Mouse (Mus musculus) kidney, adult 2 months (tissue): Measurements from ENCODE around the gene Prdx6. TPM values are rescaled to one million over a fixed set of nuclear protein-coding genes. Genes with fewer than 3 reads are reported as not detected.
A peak's percentile ranks its signal among the peaks of the same experiment; 100 is the strongest.

Experiments
- DNase-seq: peaks from one replicate; pipeline ENCODE4 v3.0.0; 2021
- H3K27ac ChIP-seq: fragments of 200-500 bp; 2 replicates; pipeline ENCODE4 v1.5.1; 2012; ENCODE audit warnings: low read depth, low read length, control low read depth, inconsistent platforms; ENCODE audit not compliant: insufficient read depth
- H3K27me3 ChIP-seq: fragments of 200-500 bp; replicated peaks from 2 replicates; pipeline ENCODE4 v1.6.1; 2012; ENCODE audit warnings: mild to moderate bottlenecking, moderate library complexity, low read length, inconsistent platforms; ENCODE audit not compliant: control insufficient read depth, insufficient read depth
- H3K36me3 ChIP-seq: fragments of 200-500 bp; 2 replicates; pipeline ENCODE4 v1.6.1; 2012; ENCODE audit warnings: mild to moderate bottlenecking, moderate library complexity, low read length, inconsistent platforms; ENCODE audit not compliant: control insufficient read depth, insufficient read depth
- H3K4me1 ChIP-seq: fragments of 200-500 bp; 2 replicates; pipeline ENCODE4 v1.6.1; 2011; ENCODE audit warnings: low read length; ENCODE audit not compliant: control insufficient read depth, insufficient read depth
- H3K4me3 ChIP-seq: fragments of 200-500 bp; 2 replicates; pipeline ENCODE4 v1.5.1; 2011; ENCODE audit warnings: mild to moderate bottlenecking, low read depth, low read length, control low read depth; ENCODE audit not compliant: insufficient read depth
- CTCF ChIP-seq: fragments of 200-500 bp; conservative IDR thresholded peaks from 2 replicates; pipeline ENCODE4 v1.5.1; 2011; ENCODE audit warnings: low read depth, mild to moderate bottlenecking, control low read depth, low read length, moderate library complexity, mixed read lengths; ENCODE audit not compliant: insufficient read depth, insufficient read length
- POLR2A ChIP-seq: fragments of 200-500 bp; IDR thresholded peaks from one replicate; pipeline ENCODE4 v1.6.1; 2011; ENCODE audit warnings: low read depth, low read length, control low read depth
- WGBS: fragments of 180-500 bp; shearing (Covaris S2); methylation state at CpG from one replicate; pipeline ENCODE4 v1.1.7; 2018; 5-methylcytosine and 5-hydroxymethylcytosine counted together
- polyA plus RNA-seq: library from polyadenylated mRNA; depleted of rRNA; stranded (reverse); fragments of >200 nt; gene quantifications from 2 replicates; pipeline ENCODE4 v1.2.3, GENCODE M21; 2012

The Prdx6 gene
- polyA plus RNA-seq, 1 experiment, result 186 TPM

- H3K4me1 ChIP-seq, result no peaks in the 10 kb centered on the region
- no peak overlapping the region for H3K27ac ChIP-seq
- H3K27me3 ChIP-seq, result no peaks in the 10 kb centered on the region
- DNase-seq, result no peak
- 85% methylated on average over 5 of the region's 6 CpGs for WGBS
- no peaks in the 10 kb centered on the region for H3K36me3 ChIP-seq
- no peak for TF ChIP-seq CTCF
- TF ChIP-seq POLR2A, result no peak
- no peak overlapping the region for H3K4me3 ChIP-seq
Measured at GRCm38 (mm10) chr1:161259142-161259541, 8.1 kb upstream of the Prdx6 start.

GRCm38 (mm10) chr1:161258331-161258730 is 7.3 kb upstream of the Prdx6 start:
- Histone ChIP-seq H3K4me3 (no peak overlapping the region), H3K36me3 (no peaks in the 10 kb centered on the region), H3K27ac (no peak overlapping the region), H3K27me3 (no peaks in the 10 kb centered on the region), H3K4me1 (no peaks in the 10 kb centered on the region)
- WGBS, result 98% methylated on average over 2 of the region's 2 CpGs
- no peak for TF ChIP-seq CTCF
- no peak for TF ChIP-seq POLR2A
- no peak for DNase-seq

- no peaks in the 10 kb centered on the region for H3K36me3 ChIP-seq
- no peak for DNase-seq
- TF ChIP-seq CTCF (no peak), POLR2A (no peak)
- WGBS, result 86% methylated on average over 7 of the region's 7 CpGs
- no peak overlapping the region for H3K27ac ChIP-seq
- no peak overlapping the region for H3K4me3 ChIP-seq
- H3K27me3 ChIP-seq, result no peaks in the 10 kb centered on the region
- no peaks in the 10 kb centered on the region for H3K4me1 ChIP-seq
Measured at GRCm38 (mm10) chr1:161256918-161257317, 5.9 kb upstream of the Prdx6 start.

- TF ChIP-seq CTCF (no peak), POLR2A (no peak)
- Histone ChIP-seq H3K27ac (no peak overlapping the region), H3K4me3 (no peak overlapping the region), H3K27me3 (no peaks in the 10 kb centered on the region), H3K4me1 (peaks cover 8% of the 10 kb centered on the region), H3K36me3 (no peaks in the 10 kb centered on the region)
- no peak for DNase-seq
- WGBS, result 90% methylated on average over 1 of the region's 1 CpGs
Measured at GRCm38 (mm10) chr1:161254361-161254760, 3.3 kb upstream of the Prdx6 start.

- Histone ChIP-seq H3K36me3 (no peaks in the 10 kb centered on the region), H3K27me3 (no peaks in the 10 kb centered on the region), H3K4me3 (no peak overlapping the region), H3K4me1 (peaks cover 16% of the 10 kb centered on the region), H3K27ac (no peak overlapping the region)
- TF ChIP-seq CTCF, result no peak
- no peak for TF ChIP-seq POLR2A
- DNase-seq, result no peak
- WGBS, result 90% methylated on average over 3 of the region's 3 CpGs
Measured at GRCm38 (mm10) chr1:161252901-161253300, 1.9 kb upstream of the Prdx6 start.

- no peaks in the 10 kb centered on the region for H3K36me3 ChIP-seq
- no peaks in the 10 kb centered on the region for H3K27me3 ChIP-seq
- no peak overlapping the region for H3K27ac ChIP-seq
- 91% methylated on average over 9 of the region's 9 CpGs for WGBS
- no peak for DNase-seq
- TF ChIP-seq CTCF (no peak), POLR2A (no peak)
- no peak overlapping the region for H3K4me3 ChIP-seq
- peaks cover 20% of the 10 kb centered on the region for H3K4me1 ChIP-seq
Measured at GRCm38 (mm10) chr1:161252365-161252764, 1.3 kb upstream of the Prdx6 start.

GRCm38 (mm10) chr1:161251417-161252265 is 622 bp upstream of the Prdx6 start:
- no peaks in the 10 kb centered on the region for H3K27me3 ChIP-seq
- H3K4me3 ChIP-seq, result peak overlapping the region; percentile 16; the same call in 1 of the 2 replicates
- H3K4me1 ChIP-seq, result peaks cover 23% of the 10 kb centered on the region
- no peak for TF ChIP-seq CTCF
- TF ChIP-seq POLR2A, result no peak
- DNase-seq, result no peak
- WGBS, result 69% methylated on average over 9 of the region's 9 CpGs
- H3K27ac ChIP-seq, result no peak overlapping the region
- no peaks in the 10 kb centered on the region; the same call in 1 of the 2 replicates for H3K36me3 ChIP-seq
